Mouse (Mus musculus) CD4-positive helper T cell, adult 2 months (primary cell): ENCODE results near the gene Zup1.
"Not testable (repeated sequence)": the region's sequence is repeated elsewhere in the genome, so short reads cannot be mapped to it uniquely, and the experiment has no call there.

ENCODE experiments used
- DNase-seq: peaks from one replicate; pipeline ENCODE4 v3.0.0-alpha.2; 2012; ENCODE audit warnings: low read depth, missing footprints, low spot score

Gene Zup1

GRCm38 (mm10) chr10:33950803-33951583, at the start of gene Zup1:
Gene Zup1 (minus strand): TSS chr10:33951269.
- peak; percentile 92 for DNase-seq

GRCm38 (mm10) chr10:33998397-33998796, 47.3 kb upstream of the Zup1 start:
- no peak for DNase-seq

GRCm38 (mm10) chr10:33996686-33997085, 45.6 kb upstream of the Zup1 start:
- not testable (repeated sequence) for DNase-seq

- DNase-seq = peak; percentile 82
Observed at GRCm38 (mm10) chr10:33986771-33987170, 35.7 kb upstream of the Zup1 start.

- DNase-seq = no peak
Observed at GRCm38 (mm10) chr10:33974781-33975494, 23.9 kb upstream of the Zup1 start.

GRCm38 (mm10) chr10:33952509-33952908, 1.4 kb upstream of the Zup1 start:
- DNase-seq = no peak

GRCm38 (mm10) chr10:33946336-33946735, 4.7 kb downstream of the Zup1 start:
- DNase-seq = no peak

- no peak for DNase-seq
Observed at GRCm38 (mm10) chr10:33945390-33945789, 5.7 kb downstream of the Zup1 start.

GRCm38 (mm10) chr10:33940702-33941101, 10.4 kb downstream of the Zup1 start:
- DNase-seq = no peak

- no peak for DNase-seq
Observed at GRCm38 (mm10) chr10:33905489-33905888, 45.6 kb downstream of the Zup1 start.

- DNase-seq = peak; percentile 35
Observed at GRCm38 (mm10) chr10:33904530-33905481, 46.3 kb downstream of the Zup1 start, which contains the start of gene Rsph4a. Gene Rsph4a (plus strand): TSS chr10:33905111.

GRCm38 (mm10) chr10:33901520-33901919, 49.5 kb downstream of the Zup1 start:
- DNase-seq = not testable (repeated sequence)

GRCm38 (mm10) chr10:33882411-33882810, 68.7 kb downstream of the Zup1 start:
- not testable (repeated sequence) for DNase-seq

- DNase-seq = no peak
Observed at GRCm38 (mm10) chr10:33872672-33873398, 78.2 kb downstream of the Zup1 start.

GRCm38 (mm10) chr10:33870441-33870840, 80.6 kb downstream of the Zup1 start:
- DNase-seq = no peak
